Mouse (Mus musculus) heart, postnatal 36 days (tissue): Measurements from ENCODE around the gene Pex26. TPM values are rescaled to one million over a fixed set of nuclear protein-coding genes. Genes with fewer than 3 reads are reported as not detected.

Experiments used
- DNase-seq, 2 experiments: peaks; one replicate each; pipeline ENCODE4 v3.0.0; 2021 to 2022
- intact Hi-C: fragments of 180-260 bp; cut with DNase I; formaldehyde crosslinking; loops from one replicate; pipeline ENCODE4 v1.15.1; 2025
- total RNA-seq, 2 experiments: library from RNA; stranded (reverse); gene quantifications; 2 replicates each; pipeline ENCODE4 v1.2.3; 2021

Gene Pex26
- 1 to 10 TPM; 5.5 to 6.3 TPM for total RNA-seq

- intact Hi-C loops: loop anchor here (2.0 to 10.0 kb wide), 3 partner anchors 64 to 351 kb away; partner anchors contain the start of gene Usp18
- peak; percentile 90 to 92 for DNase-seq
Measured at GRCm38 (mm10) chr6:121183414-121184173, at the start of gene Pex26. Gene Pex26 (plus strand): TSS chr6:121183667.

- no peak for DNase-seq
- intact Hi-C loops: loop anchor here (5.0 kb wide), 1 partner anchor 232 kb away; no protein-coding TSS in a partner anchor
Measured at GRCm38 (mm10) chr6:121134249-121134648, 49.2 kb upstream of the Pex26 start.

- DNase-seq: no peak
- intact Hi-C loops: loop anchor here (5.0 kb wide), 1 partner anchor 233 kb away; no protein-coding TSS in a partner anchor
Measured at GRCm38 (mm10) chr6:121134884-121135283, 48.6 kb upstream of the Pex26 start.

- intact Hi-C loops: no loop called here
Measured at GRCm38 (mm10) chr6:121137222-121137621, 46.2 kb upstream of the Pex26 start.

GRCm38 (mm10) chr6:121138338-121139040 lies 45.0 kb upstream of the Pex26 start:
- DNase-seq: no peak
- intact Hi-C loops: no loop called here

More at GRCm38 (mm10) chr6:121137222-121137621, 46.2 kb upstream of the Pex26 start:
- no peak for DNase-seq

GRCm38 (mm10) chr6:121139271-121139670 lies 44.2 kb upstream of the Pex26 start:
- intact Hi-C loops: no loop called here
- DNase-seq: no peak

- intact Hi-C loops: no loop called here
- no peak for DNase-seq
Measured at GRCm38 (mm10) chr6:121142298-121142697, 41.2 kb upstream of the Pex26 start.

GRCm38 (mm10) chr6:121143439-121143838 lies 40.0 kb upstream of the Pex26 start:
- intact Hi-C loops: no loop called here
- DNase-seq: no peak

GRCm38 (mm10) chr6:121144066-121144465 lies 39.4 kb upstream of the Pex26 start:
- intact Hi-C loops: no loop called here
- peak; percentile 53 to 59 for DNase-seq

GRCm38 (mm10) chr6:121145010-121145604 lies 38.4 kb upstream of the Pex26 start:
- intact Hi-C loops: no loop called here
- no peak for DNase-seq

GRCm38 (mm10) chr6:121145906-121146305 lies 37.6 kb upstream of the Pex26 start:
- no peak for DNase-seq
- intact Hi-C loops: no loop called here

- intact Hi-C loops: no loop called here
- DNase-seq: no peak
Measured at GRCm38 (mm10) chr6:121146798-121147197, 36.7 kb upstream of the Pex26 start.

- DNase-seq: no peak
- intact Hi-C loops: no loop called here
Measured at GRCm38 (mm10) chr6:121148360-121148759, 35.1 kb upstream of the Pex26 start.

GRCm38 (mm10) chr6:121149420-121149819 lies 34.0 kb upstream of the Pex26 start:
- no peak for DNase-seq
- intact Hi-C loops: no loop called here

GRCm38 (mm10) chr6:121150126-121150525 lies 33.3 kb upstream of the Pex26 start:
- no peak for DNase-seq
- intact Hi-C loops: no loop called here

GRCm38 (mm10) chr6:121151732-121152131 lies 31.7 kb upstream of the Pex26 start:
- intact Hi-C loops: no loop called here
- DNase-seq: peak; percentile 59 to 62

GRCm38 (mm10) chr6:121153177-121153576 lies 30.3 kb upstream of the Pex26 start:
- DNase-seq: no peak
- intact Hi-C loops: no loop called here

GRCm38 (mm10) chr6:121154451-121155300 lies 28.8 kb upstream of the Pex26 start:
- intact Hi-C loops: no loop called here
- no peak for DNase-seq

GRCm38 (mm10) chr6:121156030-121156429 lies 27.4 kb upstream of the Pex26 start:
- intact Hi-C loops: no loop called here
- DNase-seq: peak; percentile 39 to 43

- no peak for DNase-seq
- intact Hi-C loops: no loop called here
Measured at GRCm38 (mm10) chr6:121159616-121160015, 23.9 kb upstream of the Pex26 start.
